Mouse (Mus musculus) common myeloid progenitor, adult 5-6 weeks (primary cell): ENCODE results near the gene Intu. TPM values are rescaled to one million over a fixed set of nuclear protein-coding genes. Genes with fewer than 3 reads are reported as not detected.

Source experiments
- ATAC-seq: replicated peaks from 2 replicates; pipeline ENCODE4 v1.8.0; 2016; ENCODE audit warnings: low read depth, mild to moderate bottlenecking, moderate TSS enrichment, inconsistent platforms; ENCODE audit not compliant: poor library complexity, severe bottlenecking
- total RNA-seq: library from RNA; stranded (forward); fragments of 200-1000, 187-1606 nt; gene quantifications from 2 replicates; pipeline ENCODE4 v1.2.3, GENCODE M21; 2017

Gene Intu
- total RNA-seq, 1 experiment from 2014 or later, result 2.5 TPM

DNA sequence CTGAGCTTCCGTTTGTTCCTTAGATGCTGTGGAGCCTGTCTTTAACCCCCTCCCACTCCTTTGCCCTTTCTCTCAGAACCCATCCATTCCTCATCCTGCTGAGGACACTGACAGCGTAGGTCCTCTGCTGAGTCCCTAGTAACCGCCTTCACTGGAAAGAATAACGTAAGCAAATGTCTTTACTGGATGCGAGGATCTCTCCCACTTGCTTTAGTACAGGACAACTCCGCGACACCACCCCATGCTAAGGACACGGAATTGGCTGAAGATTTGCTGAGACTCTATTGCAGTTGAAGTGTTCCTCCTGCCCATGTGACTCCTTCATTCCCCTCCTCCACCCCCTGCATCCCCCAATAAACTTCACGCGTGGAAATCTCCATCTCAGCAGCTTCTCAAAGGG, 3.9 kb upstream of the Intu start:
- ATAC-seq, result no peak

DNA sequence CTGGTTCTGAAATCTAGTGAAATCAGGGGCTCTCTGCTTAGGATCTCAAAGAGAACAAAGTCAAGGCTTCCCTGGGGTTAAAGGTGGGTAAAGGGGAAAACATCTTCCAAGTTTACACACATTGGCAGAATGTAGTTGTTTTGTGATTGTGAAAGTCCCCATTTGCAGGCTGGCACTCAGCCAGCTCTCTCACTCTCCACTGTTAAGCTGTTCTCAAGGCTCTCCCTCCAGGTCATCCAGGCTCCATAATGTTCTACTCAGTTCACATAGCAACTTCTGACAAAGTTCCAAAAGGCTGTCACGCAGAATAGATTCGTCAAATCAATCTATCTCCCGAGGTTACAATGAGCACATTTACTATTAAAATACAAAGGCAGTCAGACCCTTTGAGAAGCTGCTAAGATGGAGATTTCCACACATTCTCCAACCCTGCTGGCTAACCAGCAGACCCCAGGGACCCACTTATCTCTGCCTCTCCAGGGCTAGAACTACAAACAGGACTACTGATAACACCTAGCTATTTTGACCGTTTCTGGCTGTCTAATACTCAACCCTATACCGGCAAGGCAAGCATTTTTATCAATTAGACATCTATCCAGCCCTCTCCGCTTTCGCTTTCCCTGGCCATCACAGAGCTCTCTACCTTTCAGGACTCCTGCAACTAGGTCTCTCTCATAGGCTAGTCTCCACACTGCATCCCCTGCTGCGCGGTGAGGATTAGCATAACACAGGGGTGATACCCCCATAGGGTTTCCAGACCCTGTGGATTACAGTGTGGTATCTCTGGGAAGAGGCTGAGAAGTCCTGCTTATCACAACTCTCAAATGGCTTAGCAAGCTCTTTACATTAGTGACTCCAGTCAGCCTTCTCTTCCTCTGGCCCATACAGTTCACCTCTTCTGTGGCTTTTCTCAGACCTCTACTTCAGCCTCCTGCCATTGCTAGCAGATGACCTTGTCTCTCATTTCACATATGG, 2.8 kb upstream of the Intu start:
- ATAC-seq, result no peak

DNA sequence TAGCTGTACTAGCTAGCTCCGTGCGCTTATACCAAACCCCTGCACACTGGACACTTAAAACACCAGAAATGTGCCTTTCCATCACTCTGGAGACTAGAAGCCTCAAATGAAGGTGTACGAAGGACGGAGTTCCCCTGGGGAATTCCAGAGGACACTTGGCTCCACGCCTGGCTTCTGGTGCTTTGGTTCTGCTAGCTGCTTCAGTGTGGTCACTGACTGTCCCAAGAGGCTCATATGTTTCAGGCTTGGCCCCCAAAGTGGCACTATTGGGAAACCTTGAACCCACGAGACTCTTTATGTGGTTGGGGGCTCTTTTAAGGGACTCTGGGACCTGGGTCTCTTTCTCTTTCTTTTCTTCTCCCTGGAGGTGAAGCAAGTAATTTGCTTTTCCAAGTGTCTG, 2.1 kb upstream of the Intu start:
- no peak for ATAC-seq

DNA sequence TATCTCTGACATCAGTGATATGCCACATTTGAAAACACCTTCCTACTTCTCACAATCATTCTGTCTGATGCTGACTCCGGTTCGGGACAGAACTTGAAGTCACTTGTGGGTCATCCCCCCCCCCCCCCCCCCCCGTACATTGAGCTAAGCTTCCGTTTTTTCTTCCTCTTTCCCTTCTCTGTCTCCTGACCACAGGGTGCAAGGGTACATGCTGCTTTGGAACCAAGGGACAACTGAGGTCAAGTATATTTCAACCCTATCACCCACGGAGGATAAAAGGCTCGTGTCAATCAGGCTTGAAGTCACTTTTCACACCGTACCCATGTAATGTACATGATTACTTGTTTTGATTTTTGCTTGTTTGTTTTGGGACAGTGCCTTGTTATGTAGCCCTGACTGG, 241 bp upstream of the Intu start:
- peak; percentile 52 for ATAC-seq

DNA sequence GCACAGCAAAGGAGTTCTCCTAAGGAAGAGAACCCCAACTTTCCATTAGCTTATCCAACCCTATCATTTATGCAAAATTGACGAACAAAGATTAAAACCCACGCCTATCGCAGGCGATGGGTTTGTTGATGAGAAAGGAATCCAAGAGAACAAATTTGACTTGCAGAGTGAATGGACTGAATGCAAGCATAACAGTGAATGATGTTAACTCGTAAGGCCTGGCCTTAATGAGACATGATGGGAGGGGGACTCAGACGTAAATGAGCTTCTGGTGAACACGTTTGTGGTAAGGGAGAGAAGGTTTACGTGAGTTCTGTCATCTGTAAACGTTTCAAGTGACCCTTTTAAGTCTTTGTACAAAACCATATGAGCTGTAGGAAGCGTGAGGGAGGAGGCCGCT, 1.2 kb downstream of the Intu start:
- no peak for ATAC-seq

DNA sequence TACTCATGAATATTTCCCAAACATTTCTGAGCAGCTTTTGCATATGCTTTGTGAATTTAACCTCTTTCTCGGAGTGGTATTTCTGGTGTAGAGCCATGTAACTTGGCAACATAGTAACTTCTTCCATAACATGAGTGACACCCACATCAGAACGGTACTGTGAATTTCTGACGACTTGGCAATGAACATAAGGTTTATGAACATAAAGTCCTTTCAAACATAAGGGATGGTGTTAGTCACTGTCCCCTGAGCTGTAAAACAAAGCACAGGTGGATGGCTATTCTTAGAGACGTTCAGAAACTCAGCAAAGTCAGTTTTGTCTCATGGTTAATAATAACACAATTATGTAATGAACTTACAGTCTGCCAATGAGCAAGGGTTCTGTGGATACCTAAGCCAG, 3.1 kb downstream of the Intu start:
- ATAC-seq, result no peak

DNA sequence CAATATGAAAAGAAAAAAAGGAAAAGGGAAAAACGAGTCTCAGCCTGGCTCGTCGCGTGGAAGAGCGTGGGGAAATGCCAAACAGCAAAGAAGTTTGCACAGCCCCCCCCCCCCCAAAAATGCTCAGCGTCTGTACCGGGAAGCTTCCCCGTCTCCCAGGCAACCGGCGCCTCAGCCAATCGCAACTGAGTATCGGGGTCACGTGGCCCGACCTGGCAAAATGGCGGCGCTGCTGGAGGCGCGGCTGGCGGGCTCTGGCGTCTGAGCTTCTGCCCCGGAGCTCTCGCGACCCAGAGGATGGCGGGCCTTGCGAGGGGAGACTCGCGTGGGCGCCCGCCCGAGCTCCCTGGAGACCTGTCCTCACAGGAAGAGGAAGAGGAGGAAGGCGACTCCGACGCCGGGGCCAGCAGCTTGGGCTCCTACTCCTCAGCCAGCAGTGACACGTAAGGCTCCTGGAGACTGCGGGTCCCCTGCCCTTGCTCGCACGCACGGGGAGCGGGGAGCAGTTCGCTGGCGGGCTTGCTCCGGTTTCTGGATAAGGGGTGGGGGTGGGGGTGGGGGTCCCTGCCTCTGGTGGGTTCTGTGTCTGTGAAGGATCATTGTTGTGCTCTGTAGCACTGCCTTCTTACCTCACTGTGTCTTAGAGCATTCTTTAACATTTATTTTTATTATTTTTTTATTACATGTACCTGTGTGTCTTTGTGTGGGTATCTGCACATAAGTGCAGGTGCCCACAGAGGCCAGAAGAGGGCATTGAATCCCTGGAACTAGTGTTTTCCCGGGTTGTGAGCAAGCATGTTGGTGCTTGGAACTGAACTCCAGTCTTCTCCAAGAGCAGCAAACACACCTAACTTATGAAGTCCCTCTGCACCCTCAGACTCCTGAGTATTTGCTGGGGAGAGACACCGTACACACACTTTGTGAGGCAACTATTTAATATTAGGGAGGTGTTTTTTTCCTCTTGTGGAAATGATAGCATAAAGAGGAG, 9.8 kb downstream of the Intu start:
- peak; percentile 99 for ATAC-seq

DNA sequence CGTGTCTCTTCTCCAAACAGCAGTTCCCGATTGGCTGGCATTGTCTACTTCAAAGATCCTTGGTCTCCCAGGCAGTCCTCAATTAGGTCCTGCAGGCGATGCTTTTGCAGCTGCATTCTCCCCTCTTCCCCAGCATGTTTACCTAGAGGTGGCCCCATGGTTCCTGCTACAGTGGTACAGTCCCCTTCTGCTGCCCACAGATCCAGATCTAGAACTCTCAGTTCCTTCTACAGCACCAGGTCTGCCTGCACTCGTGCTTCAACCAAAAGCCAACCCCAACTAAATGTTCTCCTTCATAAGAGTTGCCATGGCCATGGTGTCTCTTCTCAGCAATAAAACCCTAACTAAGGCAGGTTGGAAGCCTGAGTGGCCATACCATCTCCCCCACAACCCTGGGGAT, 15.5 kb downstream of the Intu start:
- no peak for ATAC-seq

DNA sequence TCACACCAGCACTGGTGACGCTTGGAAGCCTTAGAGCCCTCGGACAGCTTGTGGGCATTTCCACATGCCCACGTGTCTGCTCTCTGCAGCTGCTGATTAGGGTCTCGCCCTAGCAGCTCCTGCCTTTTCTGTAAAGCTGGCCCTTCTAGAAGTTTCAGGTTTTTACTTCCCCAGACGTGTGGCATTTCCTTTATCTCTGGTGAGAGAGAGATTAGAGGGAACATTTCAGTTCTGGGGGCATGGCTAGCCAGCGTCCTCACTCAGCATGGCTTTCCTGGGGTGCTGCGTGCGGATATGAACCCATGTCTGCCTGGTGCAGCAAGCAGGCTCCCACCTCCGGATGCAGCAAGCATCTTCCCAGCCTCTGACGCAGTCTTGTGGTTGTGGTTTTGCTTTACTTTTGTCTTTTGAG, 121.9 kb downstream of the Intu start:
- ATAC-seq, result peak; percentile 98

DNA sequence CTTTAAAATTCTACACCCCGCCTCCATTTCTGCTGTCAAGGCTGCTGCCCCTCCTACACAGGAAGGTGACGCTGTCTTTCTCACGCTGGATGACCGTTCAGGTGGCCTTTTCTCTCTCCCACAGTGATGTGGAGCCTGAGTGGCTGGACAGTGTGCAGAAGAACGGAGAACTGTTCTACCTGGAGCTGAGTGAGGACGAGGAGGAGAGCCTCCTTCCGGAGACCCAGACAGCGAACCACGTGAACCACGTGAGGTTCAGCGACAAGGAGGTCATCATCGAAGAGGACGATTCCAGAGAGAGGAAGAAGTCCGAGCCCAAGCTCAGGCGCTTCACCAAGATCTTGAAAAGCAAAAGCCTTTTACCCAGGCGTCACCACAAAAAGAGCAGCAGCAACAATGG, 122.5 kb downstream of the Intu start:
- no peak for ATAC-seq

DNA sequence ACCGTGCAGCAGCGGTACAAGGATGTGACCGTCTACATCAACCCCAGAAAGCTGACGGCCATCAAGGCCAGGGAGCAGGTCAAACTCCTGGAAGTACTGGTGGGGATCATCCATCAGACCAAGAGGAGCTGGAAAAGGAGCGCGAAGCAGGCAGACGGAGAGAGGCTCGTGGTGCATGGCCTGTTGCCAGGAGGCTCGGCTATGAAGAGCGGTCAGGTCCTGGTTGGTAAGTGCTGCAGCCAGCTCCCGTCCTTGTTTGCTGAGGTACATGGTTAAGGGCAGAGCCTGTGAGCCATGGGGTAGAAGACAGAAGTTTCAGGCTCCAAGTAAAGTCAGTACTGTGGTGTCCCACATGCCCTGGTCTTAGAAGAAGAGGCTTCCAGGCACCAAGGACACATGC, 122.9 kb downstream of the Intu start:
- ATAC-seq, result no peak

DNA sequence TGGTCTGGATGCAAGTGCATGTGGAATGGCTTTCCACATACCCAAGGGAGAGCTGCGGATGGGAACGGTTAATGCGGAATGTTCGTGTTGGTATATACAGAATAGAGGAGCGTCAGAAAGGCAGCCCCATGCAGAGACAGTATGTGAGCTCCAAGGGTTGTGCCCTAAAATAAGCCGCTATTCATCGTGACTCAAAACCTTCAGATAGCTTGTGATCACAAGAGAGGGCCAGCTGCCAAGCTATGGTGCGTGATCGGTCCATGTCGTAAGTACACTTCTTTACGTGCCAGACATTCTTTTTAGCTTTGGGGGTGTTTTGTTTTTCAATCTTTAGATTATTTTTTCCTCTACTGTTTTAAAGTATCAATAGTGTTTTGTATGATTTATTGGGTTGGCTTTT, 124.5 kb downstream of the Intu start:
- ATAC-seq, result no peak

DNA sequence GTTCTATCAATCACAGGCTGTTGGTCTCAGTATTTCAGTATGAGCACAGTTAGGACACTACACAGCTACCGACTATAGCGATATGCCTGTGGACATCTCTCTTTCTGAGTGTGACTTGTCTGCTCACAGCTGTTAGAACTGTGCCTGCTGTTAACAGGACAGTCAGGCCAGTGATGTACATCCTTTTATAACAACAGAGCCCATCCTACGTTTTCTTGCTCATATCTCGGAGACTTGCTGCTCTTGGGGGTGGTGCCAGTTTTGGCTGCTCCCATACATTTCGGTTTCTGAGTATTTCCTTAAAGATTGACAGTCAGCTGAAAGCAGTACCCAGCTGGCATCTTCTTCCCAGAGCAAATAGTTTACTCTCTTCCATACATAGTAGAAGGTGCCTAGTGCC, 125.3 kb downstream of the Intu start:
- no peak for ATAC-seq

DNA sequence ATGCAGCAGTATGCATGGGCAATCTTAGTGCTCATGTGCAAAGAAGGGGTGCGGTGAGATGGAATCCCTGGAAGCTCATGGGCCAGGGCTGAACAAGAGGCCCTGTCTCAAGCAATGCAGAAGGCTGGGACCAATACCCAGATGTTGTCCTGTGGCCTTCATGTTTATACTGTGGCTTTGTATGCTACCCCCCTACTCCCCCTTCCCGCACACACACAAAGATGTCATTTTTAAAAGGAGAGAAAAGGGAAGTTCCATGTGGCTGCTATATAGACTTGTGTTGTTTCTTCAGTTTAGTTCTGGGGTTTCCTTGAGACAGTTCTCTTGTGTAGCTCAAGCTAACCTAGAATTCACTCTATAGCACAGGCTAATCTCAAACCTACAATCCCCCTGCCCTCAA, 129.1 kb downstream of the Intu start:
- peak; percentile 56; the same call in 1 of the 2 replicates for ATAC-seq

DNA sequence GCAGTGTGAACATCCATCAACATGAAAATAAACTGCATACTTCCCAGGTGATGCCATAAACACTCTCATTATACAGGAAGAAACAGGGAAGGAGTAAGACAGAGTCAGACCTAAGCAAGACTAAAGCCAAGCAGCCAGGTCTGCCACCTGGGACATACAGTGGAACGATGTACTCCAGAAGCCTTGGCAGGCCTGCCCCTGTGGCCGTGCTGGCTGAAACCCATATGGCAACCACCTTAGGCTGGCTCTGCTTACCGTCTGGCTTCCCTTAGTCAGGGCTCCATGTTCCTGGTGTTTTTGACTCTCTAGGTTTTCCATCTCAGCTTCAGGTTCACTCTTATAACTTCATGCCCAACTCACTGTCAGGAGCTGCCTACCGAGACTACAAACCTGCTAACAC, 135.0 kb downstream of the Intu start:
- ATAC-seq, result no peak

DNA sequence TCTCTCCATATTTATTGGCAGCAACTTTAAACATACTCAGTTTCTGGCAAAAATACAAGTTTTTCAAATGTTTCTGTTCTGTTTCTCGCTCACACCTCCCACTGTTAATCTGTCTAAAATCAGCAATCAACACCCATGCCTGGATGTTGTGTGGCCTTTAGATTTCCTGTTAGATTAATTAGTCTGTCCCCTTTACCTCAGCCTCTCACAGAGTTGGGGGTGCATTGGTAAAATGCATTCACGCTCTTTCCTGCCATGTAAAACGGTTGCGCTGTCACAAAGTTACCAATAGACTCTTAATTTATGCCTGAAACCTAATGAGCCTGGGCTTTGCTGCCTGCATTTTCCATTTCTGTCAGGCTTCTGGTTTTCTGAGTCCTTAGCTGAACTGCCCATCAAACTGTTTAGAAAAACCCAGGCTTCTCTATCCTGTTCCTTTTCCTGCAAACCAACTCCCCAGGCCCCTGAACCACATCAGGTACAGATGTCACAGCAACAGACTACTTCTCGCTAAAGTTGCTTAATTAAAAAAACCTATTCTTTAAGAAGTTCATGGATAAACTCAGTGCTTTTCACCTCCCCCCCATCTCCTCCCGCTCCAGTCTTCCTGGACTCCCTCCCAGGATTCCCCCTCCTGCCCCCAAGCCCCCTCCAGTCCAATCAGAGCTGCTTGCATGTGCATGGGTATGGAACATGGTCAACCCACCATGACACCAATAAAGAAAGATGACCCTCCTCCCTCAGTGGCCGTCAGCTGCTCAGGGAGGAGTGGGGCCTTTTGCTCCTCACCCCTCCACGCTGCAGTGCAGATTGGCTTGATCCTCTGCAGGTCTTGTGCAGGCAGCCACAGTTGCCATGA, 136.0 kb downstream of the Intu start:
- no peak for ATAC-seq

DNA sequence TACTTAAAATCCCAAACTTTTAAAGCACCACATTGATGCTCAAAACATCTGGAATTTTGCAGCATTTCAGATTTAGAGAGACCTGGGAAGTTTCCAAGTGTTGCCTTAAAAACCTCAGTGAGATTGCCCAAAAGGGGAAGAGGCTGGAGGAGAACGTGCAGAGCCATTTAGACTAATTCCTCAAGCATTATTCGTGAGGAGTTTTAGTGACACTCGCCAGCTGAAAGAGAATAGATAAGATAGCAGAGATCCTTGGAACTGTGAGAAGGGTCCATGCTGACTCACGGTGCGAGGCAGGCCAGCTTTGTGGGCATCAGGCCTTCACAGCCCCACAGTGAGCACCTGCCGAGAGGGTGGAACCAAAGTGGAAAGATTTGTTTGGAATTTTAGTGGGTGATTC, 137.8 kb downstream of the Intu start:
- peak; percentile 46; the same call in 1 of the 2 replicates for ATAC-seq

DNA sequence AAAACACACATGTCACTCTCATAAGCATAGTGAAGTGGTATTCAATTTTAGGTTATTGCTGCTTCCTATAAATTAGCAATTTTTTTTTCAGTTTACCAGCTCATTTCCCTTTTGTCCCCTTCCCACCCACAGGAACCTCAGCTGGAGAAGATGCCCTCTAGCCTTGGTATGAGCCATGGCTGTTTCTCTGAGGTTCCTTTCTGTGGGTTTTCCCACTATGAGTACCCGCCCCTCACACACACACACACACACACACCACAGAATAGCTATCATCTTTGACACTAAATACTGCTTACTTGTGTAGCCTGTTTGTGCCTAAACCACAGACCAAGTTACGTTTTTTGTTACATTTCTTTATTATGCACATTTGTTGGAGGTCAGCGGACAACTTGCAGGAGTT, 138.3 kb downstream of the Intu start:
- peak; percentile 61 for ATAC-seq

DNA sequence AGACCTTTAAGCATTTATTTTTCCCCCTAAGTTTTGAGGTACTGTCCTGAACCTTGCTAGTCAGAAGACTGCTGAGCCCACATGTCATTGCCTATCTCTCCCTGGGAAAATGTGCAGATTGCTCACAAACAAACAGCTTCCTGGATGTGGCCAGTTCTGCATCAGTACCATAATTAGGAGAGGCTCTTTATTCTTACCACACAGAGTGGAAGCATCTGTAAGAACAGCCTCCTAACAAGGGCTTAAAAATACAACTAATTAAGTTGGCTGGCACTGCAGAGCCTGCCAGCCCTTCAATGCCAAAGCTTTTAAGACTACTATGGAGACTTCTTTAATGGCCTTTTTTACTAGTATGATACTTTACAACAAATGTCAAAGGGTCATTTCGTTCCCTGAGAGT, 142.4 kb downstream of the Intu start:
- no peak for ATAC-seq

DNA sequence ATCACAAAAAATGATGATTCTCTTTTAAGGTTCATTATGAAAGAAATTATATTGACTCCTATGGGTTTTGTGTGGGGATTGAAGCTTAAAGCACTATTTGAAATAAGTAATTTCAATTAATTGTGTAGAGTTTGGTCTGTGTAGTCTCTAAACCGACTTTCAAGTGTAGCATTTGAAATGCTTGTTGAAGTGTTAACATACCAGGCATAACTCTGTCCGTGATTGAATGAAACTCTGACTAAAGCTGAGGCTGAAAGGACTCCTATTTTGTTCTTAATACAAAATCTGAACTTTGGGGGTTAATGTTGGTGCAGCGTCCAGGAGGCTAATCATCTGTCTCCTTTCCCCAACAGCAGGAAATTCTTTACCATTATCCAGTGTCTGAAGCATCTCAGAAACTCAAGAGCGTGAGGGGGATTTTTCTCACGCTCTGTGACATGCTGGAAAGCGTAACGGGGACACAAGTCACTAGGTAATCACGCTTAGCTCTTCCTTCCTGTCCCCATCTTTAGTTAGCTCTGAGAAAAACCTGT, 143.9 kb downstream of the Intu start:
- ATAC-seq, result no peak
